Mouse (Mus musculus): ENCODE results near the gene Rbm19. TPM values are rescaled to one million over a fixed set of nuclear protein-coding genes. Genes with fewer than 3 reads are reported as not detected.
A peak's percentile ranks its signal among the peaks of the same experiment; 100 is the strongest.
"Not testable (repeated sequence)": the region's sequence is repeated elsewhere in the genome, so short reads cannot be mapped to it uniquely, and the experiment has no call there.

The Rbm19 gene
- polyA plus RNA-seq, 1 experiment from 2014 or later: 18.4 TPM

GRCm38 (mm10) chr5:120106424-120107073 is 9.7 kb upstream of the Rbm19 start:
- DNase-seq (no peak), ATAC-seq (ENCODE audit: low read depth) (0 out of 2 replicates have a peak, but pooled peaks have one; percentile 30)
- peaks cover 10% of the 10 kb centered on the region; the same call in 1 of the 2 replicates for H3K4me1 ChIP-seq (replicated peaks)
- WGBS (ENCODE audit: insufficient replicate concordance): 20% methylated on average over 12 of the region's 12 CpGs
- H3K27me3 ChIP-seq: peaks cover 24% of the 10 kb centered on the region
- H3K9ac ChIP-seq: no peak overlapping the region
- H3K4me3 ChIP-seq (replicated peaks): no peak overlapping the region
- H3K27ac ChIP-seq: no peak overlapping the region
- no peaks in the 10 kb centered on the region for H3K9me3 ChIP-seq (replicated peaks)
- H3K4me2 ChIP-seq: no peak overlapping the region
- no peaks in the 10 kb centered on the region for H3K36me3 ChIP-seq

GRCm38 (mm10) chr5:120114361-120114760 is 1.9 kb upstream of the Rbm19 start:
- no peak for ATAC-seq (ENCODE audit: low read depth)
- Histone ChIP-seq H3K4me2 (no peak overlapping the region), H3K4me1 (replicated peaks) (peaks cover 20% of the 10 kb centered on the region), H3K27ac (no peak overlapping the region), H3K27me3 (peaks cover 9% of the 10 kb centered on the region; the same call in 1 of the 2 replicates), H3K4me3 (replicated peaks) (no peak overlapping the region), H3K9ac (no peak overlapping the region), H3K36me3 (peaks cover 10% of the 10 kb centered on the region), H3K9me3 (replicated peaks) (no peaks in the 10 kb centered on the region)
- no peak for DNase-seq
- whole genome bisulfite sequencing (ENCODE audit: insufficient replicate concordance): 82% methylated on average over 12 of the region's 12 CpGs

- Histone ChIP-seq H3K9ac (peak overlapping the region; percentile 79), H3K36me3 (peaks cover 38% of the 10 kb centered on the region), H3K4me2 (peak overlapping the region; percentile 90), H3K4me3 (replicated peaks) (peak overlapping the region; percentile 84), H3K4me1 (replicated peaks) (peaks cover 20% of the 10 kb centered on the region)
- H3K27ac ChIP-seq; H3K9me3 ChIP-seq (replicated peaks); H3K27me3 ChIP-seq; ATAC-seq (ENCODE audit: low read depth); DNase-seq: not testable (repeated sequence)
- WGBS (ENCODE audit: insufficient replicate concordance): 35% methylated on average over 3 of the region's 3 CpGs
Observed at GRCm38 (mm10) chr5:120117161-120117560, 896 bp downstream of the Rbm19 start.

- Histone ChIP-seq H3K27ac (no peak overlapping the region), H3K9ac (no peak overlapping the region), H3K36me3 (peaks cover 99% of the 10 kb centered on the region), H3K4me1 (replicated peaks) (peaks cover 5% of the 10 kb centered on the region), H3K4me3 (replicated peaks) (no peak overlapping the region), H3K4me2 (no peak overlapping the region), H3K27me3 (no peaks in the 10 kb centered on the region), H3K9me3 (replicated peaks) (no peaks in the 10 kb centered on the region)
- WGBS (ENCODE audit: insufficient replicate concordance): 85% methylated on average over 16 of the region's 16 CpGs
- ATAC-seq (ENCODE audit: low read depth) (no peak), DNase-seq (no peak)
Observed at GRCm38 (mm10) chr5:120124881-120125690, 8.8 kb downstream of the Rbm19 start.

GRCm38 (mm10) chr5:120127641-120128040 is 11.4 kb downstream of the Rbm19 start:
- no peak overlapping the region for H3K9ac ChIP-seq
- no peak overlapping the region for H3K4me2 ChIP-seq
- 52% methylated on average over 10 of the region's 10 CpGs for WGBS (ENCODE audit: insufficient replicate concordance)
- H3K4me1 ChIP-seq (replicated peaks): peaks cover 23% of the 10 kb centered on the region
- no peak overlapping the region for H3K27ac ChIP-seq
- H3K36me3 ChIP-seq: peaks cover 99% of the 10 kb centered on the region
- no peaks in the 10 kb centered on the region for H3K9me3 ChIP-seq (replicated peaks)
- ATAC-seq (ENCODE audit: low read depth): 0 out of 2 replicates have a peak, but pooled peaks have one; percentile 6
- no peak overlapping the region for H3K4me3 ChIP-seq (replicated peaks)
- DNase-seq: peak; percentile 33
- H3K27me3 ChIP-seq: no peaks in the 10 kb centered on the region

GRCm38 (mm10) chr5:120128511-120128910 is 12.2 kb downstream of the Rbm19 start:
- Histone ChIP-seq H3K27me3 (no peaks in the 10 kb centered on the region), H3K4me3 (replicated peaks) (no peak overlapping the region), H3K4me2 (no peak overlapping the region), H3K36me3 (peaks cover 99% of the 10 kb centered on the region), H3K9me3 (replicated peaks) (no peaks in the 10 kb centered on the region), H3K9ac (no peak overlapping the region), H3K4me1 (replicated peaks) (peaks cover 27% of the 10 kb centered on the region), H3K27ac (peak overlapping the region; percentile 34; the same call in 1 of the 2 replicates)
- ATAC-seq (ENCODE audit: low read depth): no peak
- 62% methylated on average over 5 of the region's 5 CpGs for WGBS (ENCODE audit: insufficient replicate concordance)
- no peak for DNase-seq

- ATAC-seq (ENCODE audit: low read depth): no peak
- no peak overlapping the region for H3K4me2 ChIP-seq
- H3K4me1 ChIP-seq (replicated peaks): peaks cover 33% of the 10 kb centered on the region
- no peaks in the 10 kb centered on the region for H3K27me3 ChIP-seq
- no peak for DNase-seq
- 80% methylated on average over 7 of the region's 7 CpGs for WGBS (ENCODE audit: insufficient replicate concordance)
- H3K36me3 ChIP-seq: peaks cover 98% of the 10 kb centered on the region
- no peaks in the 10 kb centered on the region for H3K9me3 ChIP-seq (replicated peaks)
- H3K27ac ChIP-seq: peak overlapping the region; percentile 34; the same call in 1 of the 2 replicates
- no peak overlapping the region for H3K9ac ChIP-seq
- no peak overlapping the region for H3K4me3 ChIP-seq (replicated peaks)
Observed at GRCm38 (mm10) chr5:120129070-120129469, 12.8 kb downstream of the Rbm19 start.

- no peaks in the 10 kb centered on the region for H3K27me3 ChIP-seq
- ATAC-seq (ENCODE audit: low read depth) (no peak), DNase-seq (no peak)
- no peak overlapping the region for H3K4me2 ChIP-seq
- peaks cover 98% of the 10 kb centered on the region for H3K36me3 ChIP-seq
- no peaks in the 10 kb centered on the region for H3K9me3 ChIP-seq (replicated peaks)
- WGBS (ENCODE audit: insufficient replicate concordance): 82% methylated on average over 7 of the region's 7 CpGs
- H3K9ac ChIP-seq: no peak overlapping the region
- peak overlapping the region; percentile 59; the same call in 1 of the 2 replicates for H3K27ac ChIP-seq
- H3K4me1 ChIP-seq (replicated peaks): peaks cover 40% of the 10 kb centered on the region
- no peak overlapping the region for H3K4me3 ChIP-seq (replicated peaks)
Observed at GRCm38 (mm10) chr5:120129761-120130160, 13.5 kb downstream of the Rbm19 start.

GRCm38 (mm10) chr5:120130163-120130562 is 13.9 kb downstream of the Rbm19 start:
- ATAC-seq (ENCODE audit: low read depth) (peak; percentile 29), DNase-seq (peak; percentile 81)
- Histone ChIP-seq H3K36me3 (peaks cover 98% of the 10 kb centered on the region), H3K4me1 (replicated peaks) (peaks cover 44% of the 10 kb centered on the region), H3K4me3 (replicated peaks) (no peak overlapping the region), H3K9ac (no peak overlapping the region), H3K4me2 (no peak overlapping the region), H3K27me3 (no peaks in the 10 kb centered on the region), H3K27ac (peak overlapping the region; percentile 59; the same call in 1 of the 2 replicates), H3K9me3 (replicated peaks) (no peaks in the 10 kb centered on the region)
- 66% methylated on average over 2 of the region's 2 CpGs for WGBS (ENCODE audit: insufficient replicate concordance)

- peaks cover 88% of the 10 kb centered on the region for H3K36me3 ChIP-seq
- WGBS (ENCODE audit: insufficient replicate concordance): 54% methylated on average over 5 of the region's 5 CpGs
- peaks cover 58% of the 10 kb centered on the region for H3K4me1 ChIP-seq (replicated peaks)
- H3K4me2 ChIP-seq: no peak overlapping the region
- H3K27me3 ChIP-seq: no peaks in the 10 kb centered on the region
- H3K9me3 ChIP-seq (replicated peaks): no peaks in the 10 kb centered on the region
- no peak overlapping the region for H3K9ac ChIP-seq
- ATAC-seq (ENCODE audit: low read depth): no peak
- H3K4me3 ChIP-seq (replicated peaks): no peak overlapping the region
- DNase-seq: peak; percentile 53
- peak overlapping the region; percentile 54; the same call in 1 of the 2 replicates for H3K27ac ChIP-seq
Observed at GRCm38 (mm10) chr5:120131600-120131999, 15.3 kb downstream of the Rbm19 start.

GRCm38 (mm10) chr5:120134000-120134399 is 17.7 kb downstream of the Rbm19 start:
- DNase-seq: peak; percentile 53
- Histone ChIP-seq H3K9ac (peak overlapping the region; percentile 75; the same call in 1 of the 2 replicates), H3K4me2 (no peak overlapping the region), H3K27ac (peak overlapping the region; percentile 92), H3K36me3 (peaks cover 71% of the 10 kb centered on the region), H3K4me1 (replicated peaks) (peaks cover 82% of the 10 kb centered on the region), H3K27me3 (no peaks in the 10 kb centered on the region), H3K9me3 (replicated peaks) (no peaks in the 10 kb centered on the region), H3K4me3 (replicated peaks) (no peak overlapping the region)
- ATAC-seq (ENCODE audit: low read depth): no peak
- WGBS (ENCODE audit: insufficient replicate concordance): 26% methylated on average over 6 of the region's 6 CpGs

Data from liver, embryonic 13.5 days (tissue).